Comparison of ENCODE assay signal across 24 mouse cellular contexts in genomic region chr2:133027038-133027437, GRCm38 (mm10).
DNase-seq lines count a peak whose midpoint lies in the region; ATAC-seq and TF ChIP-seq lines count a peak whose summit lies in the region.
"Had no signal": no experiment of that assay in that cellular context is flagged by ENCODE, and none has a peak within 500 bp of the region (broad histone marks: within the 10 kb centered on the region; RNA-seq: fewer than 3 reads in every experiment).

No protein-coding gene starts in this region.

- no peaks in the 10 kb centered on the region for H3K9me3 ChIP-seq in forebrain, embryonic 11.5 days (ENCODE audit: control insufficient read depth, low read length)
- H3K9me3 ChIP-seq in forebrain, embryonic 10.5 days, result no peaks in the 10 kb centered on the region
- no peaks in the 10 kb centered on the region for H3K9me3 ChIP-seq in forebrain, embryonic 13.5 days (replicated peaks)
- H3K9me3 ChIP-seq in forebrain, embryonic 15.5 days, result no peaks in the 10 kb centered on the region
- no peaks in the 10 kb centered on the region for H3K9me3 ChIP-seq in forebrain, embryonic 14.5 days (replicated peaks; ENCODE audit: control insufficient read depth, low read length)
- H3K9me3 ChIP-seq: embryonic facial prominence, embryonic 13.5 days; embryonic facial prominence, embryonic 15.5 days had no signal

- intact Hi-C loops in left cerebral cortex, postnatal 14 days (cut with DNase I), result no loop called here

- no peak for TF ChIP-seq CTCF in layer of hippocampus, adult 2 months (conservative IDR thresholded peaks at IDR 0.05)

- DNase-seq in forebrain, embryonic 11.5 days (ENCODE audit: low spot score), result no peak
- DNase-seq in forebrain, embryonic 10.5 days (ENCODE audit: extremely low spot score, low spot score), result no peak
- peak; percentile 30 for DNase-seq in forebrain, embryonic 14.5 days (ENCODE audit: low spot score)
- no peak for DNase-seq in layer of hippocampus, adult 2 months (ENCODE audit: low spot score in 2 of 2)
- DNase-seq in left cerebral cortex, postnatal 14 days (ENCODE audit: low spot score in 2 of 2), result no peak
- DNase-seq: adrenal gland, adult 8-10 months; adrenal gland, postnatal 14 days; B cell, adult 2 months; cerebellum, adult 11 months; cerebellum, adult 18-20 months; cerebellum, adult 8-10 months; cerebellum, adult 9-11 months; cerebellum, postnatal 14 days; cerebellum, postnatal 36 days; embryo, embryonic 11 days had no signal

- no peak overlapping the region for H3K27ac ChIP-seq in forebrain, embryonic 11.5 days (ENCODE audit: low read depth, low read length)
- no peak overlapping the region for H3K27ac ChIP-seq in forebrain, embryonic 10.5 days
- no peak overlapping the region for H3K27ac ChIP-seq in forebrain, embryonic 13.5 days
- no peak overlapping the region for H3K27ac ChIP-seq in forebrain, embryonic 15.5 days (replicated peaks)
- H3K27ac ChIP-seq in forebrain, embryonic 14.5 days (ENCODE audit: low read depth, low read length), result no peak overlapping the region
- H3K27ac ChIP-seq in layer of hippocampus, adult 2 months, result no peak overlapping the region
- H3K27ac ChIP-seq: embryonic facial prominence, embryonic 13.5 days; embryonic facial prominence, embryonic 15.5 days had no signal

- no peak overlapping the region for H3K9ac ChIP-seq in forebrain, embryonic 11.5 days (ENCODE audit: low read length)
- no peak overlapping the region for H3K9ac ChIP-seq in forebrain, embryonic 13.5 days
- no peak overlapping the region for H3K9ac ChIP-seq in forebrain, embryonic 15.5 days (replicated peaks)
- H3K9ac ChIP-seq in forebrain, embryonic 14.5 days (ENCODE audit: low read length), result no peak overlapping the region
- H3K9ac ChIP-seq: embryonic facial prominence, embryonic 13.5 days; embryonic facial prominence, embryonic 15.5 days had no signal

- H3K36me3 ChIP-seq in forebrain, embryonic 11.5 days (ENCODE audit: control insufficient read depth, insufficient read depth, low read length), result no peaks in the 10 kb centered on the region
- no peaks in the 10 kb centered on the region for H3K36me3 ChIP-seq in forebrain, embryonic 10.5 days (replicated peaks)
- H3K36me3 ChIP-seq in forebrain, embryonic 13.5 days (ENCODE audit: poor library complexity, severe bottlenecking), result no peaks in the 10 kb centered on the region
- no peaks in the 10 kb centered on the region for H3K36me3 ChIP-seq in forebrain, embryonic 15.5 days
- H3K36me3 ChIP-seq in forebrain, embryonic 14.5 days (ENCODE audit: control insufficient read depth, insufficient read depth, low read length), result no peaks in the 10 kb centered on the region
- H3K36me3 ChIP-seq: embryonic facial prominence, embryonic 13.5 days; embryonic facial prominence, embryonic 15.5 days; G1E had no signal

- ATAC-seq in forebrain, embryonic 11.5 days (replicated peaks; ENCODE audit: low FRiP score), result peak; percentile 58; the same call in 1 of the 2 replicates
- ATAC-seq in forebrain, embryonic 13.5 days, result peak; percentile 75; the same call in 1 of the 2 replicates
- ATAC-seq in forebrain, embryonic 15.5 days (replicated peaks), result no peak
- ATAC-seq in forebrain, embryonic 14.5 days, result peak; percentile 52; the same call in 1 of the 2 replicates
- ATAC-seq: activated CD4-positive, CD25-positive, alpha-beta regulatory T cell, adult 4 months; CD4-positive, CD25-positive, alpha-beta regulatory T cell, adult 4 months; Patski had no signal

- 68% methylated on average over 2 of the region's 2 CpGs for WGBS in forebrain, embryonic 11.5 days
- 95% methylated on average over 2 of the region's 2 CpGs for WGBS in forebrain, embryonic 10.5 days
- WGBS in forebrain, embryonic 13.5 days, result 64% methylated on average over 2 of the region's 2 CpGs
- 46% methylated on average over 2 of the region's 2 CpGs for WGBS in forebrain, embryonic 15.5 days
- 50% methylated on average over 2 of the region's 2 CpGs for WGBS in forebrain, embryonic 14.5 days

- H3K4me3 ChIP-seq in forebrain, embryonic 11.5 days (ENCODE audit: low read depth, low read length), result no peak overlapping the region
- no peak overlapping the region for H3K4me3 ChIP-seq in forebrain, embryonic 10.5 days
- H3K4me3 ChIP-seq in forebrain, embryonic 13.5 days, result no peak overlapping the region
- H3K4me3 ChIP-seq in forebrain, embryonic 15.5 days, result no peak overlapping the region
- no peak overlapping the region for H3K4me3 ChIP-seq in forebrain, embryonic 14.5 days (ENCODE audit: low read depth, low read length)
- H3K4me3 ChIP-seq in layer of hippocampus, adult 2 months, result no peak overlapping the region
- H3K4me3 ChIP-seq: embryonic facial prominence, embryonic 13.5 days; embryonic facial prominence, embryonic 15.5 days; erythroblast, embryonic 14.5 days had no signal

- H3K27me3 ChIP-seq in forebrain, embryonic 11.5 days (ENCODE audit: control insufficient read depth, insufficient read depth, low read length), result no peaks in the 10 kb centered on the region
- H3K27me3 ChIP-seq in forebrain, embryonic 10.5 days (ENCODE audit: poor library complexity, severe bottlenecking), result no peaks in the 10 kb centered on the region
- no peaks in the 10 kb centered on the region for H3K27me3 ChIP-seq in forebrain, embryonic 13.5 days
- no peaks in the 10 kb centered on the region for H3K27me3 ChIP-seq in forebrain, embryonic 15.5 days
- H3K27me3 ChIP-seq in forebrain, embryonic 14.5 days (replicated peaks; ENCODE audit: control insufficient read depth, insufficient read depth, low read length), result no peaks in the 10 kb centered on the region
- H3K27me3 ChIP-seq: embryonic facial prominence, embryonic 13.5 days; embryonic facial prominence, embryonic 15.5 days; Patski had no signal

- no peak overlapping the region for H3K4me2 ChIP-seq in forebrain, embryonic 11.5 days (ENCODE audit: low read depth, low read length, severe bottlenecking)
- H3K4me2 ChIP-seq in forebrain, embryonic 13.5 days, result no peak overlapping the region
- no peak overlapping the region for H3K4me2 ChIP-seq in forebrain, embryonic 15.5 days (replicated peaks)
- no peak overlapping the region for H3K4me2 ChIP-seq in forebrain, embryonic 14.5 days (ENCODE audit: low read length)
- H3K4me2 ChIP-seq: embryonic facial prominence, embryonic 13.5 days; embryonic facial prominence, embryonic 15.5 days had no signal

- H3K4me1 ChIP-seq in forebrain, embryonic 11.5 days (replicated peaks; ENCODE audit: control insufficient read depth, insufficient read depth, low read length), result no peaks in the 10 kb centered on the region
- H3K4me1 ChIP-seq in forebrain, embryonic 10.5 days, result no peaks in the 10 kb centered on the region
- peaks cover 6% of the 10 kb centered on the region for H3K4me1 ChIP-seq in forebrain, embryonic 13.5 days
- H3K4me1 ChIP-seq in forebrain, embryonic 15.5 days, result no peaks in the 10 kb centered on the region
- no peaks in the 10 kb centered on the region for H3K4me1 ChIP-seq in forebrain, embryonic 14.5 days (ENCODE audit: control insufficient read depth, insufficient read depth, low read length)
- H3K4me1 ChIP-seq: embryonic facial prominence, embryonic 13.5 days; embryonic facial prominence, embryonic 15.5 days had no signal
